Mouse (Mus musculus) fat pad, adult 2 months (tissue): Measurements from ENCODE around the gene Sumf1.

Experiments
- DNase-seq: peaks from one replicate; pipeline ENCODE4 v3.0.0-alpha.2; 2011; ENCODE audit warnings: low read depth, low spot score; ENCODE audit errors: extremely low read depth

Sumf1 gene

GRCm38 (mm10) chr6:108206914-108207566 lies 21.7 kb upstream of the Sumf1 start:
- no peak for DNase-seq

- DNase-seq, result no peak
Observed at GRCm38 (mm10) chr6:108206145-108206544, 20.8 kb upstream of the Sumf1 start.

DNA sequence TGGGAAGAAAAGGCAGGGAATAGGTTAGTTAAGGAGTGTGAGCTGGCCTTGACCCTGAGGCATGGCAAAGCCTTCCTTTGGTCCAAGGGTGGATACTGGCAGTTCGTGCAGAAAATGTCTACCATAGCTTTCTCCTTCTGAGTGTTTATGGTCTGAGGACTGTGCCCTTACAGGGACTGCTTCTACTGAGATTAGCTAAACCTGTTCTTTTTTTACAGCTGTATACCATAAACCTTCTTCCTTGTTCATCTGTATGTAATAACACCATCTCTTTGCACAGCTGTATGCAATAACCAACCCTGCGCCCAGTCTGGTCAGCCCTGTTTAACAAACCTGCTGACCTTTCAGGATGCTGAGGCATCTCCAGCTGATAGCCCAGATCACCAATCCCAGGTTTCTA lies 18.9 kb upstream of the Sumf1 start:
- DNase-seq, result no peak

GRCm38 (mm10) chr6:108198286-108198685 lies 12.9 kb upstream of the Sumf1 start:
- DNase-seq, result no peak

- DNase-seq, result no peak
Observed at GRCm38 (mm10) chr6:108197117-108197516, 11.7 kb upstream of the Sumf1 start.

DNA sequence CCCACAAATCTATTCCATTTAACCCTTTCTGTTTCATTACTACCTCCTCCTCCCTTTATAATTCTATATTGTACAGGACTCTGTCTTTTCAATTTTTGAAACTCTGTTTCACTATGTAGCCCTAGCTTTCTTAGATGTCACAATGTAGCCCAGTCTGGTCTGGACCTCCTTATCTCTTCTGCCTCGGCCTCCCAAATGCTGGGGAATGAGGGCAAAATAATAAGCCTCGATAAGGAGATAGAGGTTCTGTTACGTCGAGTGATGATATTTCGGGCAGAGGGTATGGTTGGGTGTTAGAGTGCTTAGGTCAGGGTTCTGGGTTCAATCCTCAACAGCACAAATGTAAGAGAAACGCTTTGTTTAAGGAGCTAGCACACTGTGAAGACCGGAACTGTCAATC lies 11.3 kb upstream of the Sumf1 start:
- no peak for DNase-seq

- DNase-seq, result no peak
Observed at GRCm38 (mm10) chr6:108192632-108193031, 7.2 kb upstream of the Sumf1 start.

- no peak for DNase-seq
Observed at GRCm38 (mm10) chr6:108190690-108191089, 5.3 kb upstream of the Sumf1 start.

GRCm38 (mm10) chr6:108185685-108186009 lies 265 bp upstream of the Sumf1 start:
- DNase-seq, result no peak

GRCm38 (mm10) chr6:108179087-108179486 lies 6.3 kb downstream of the Sumf1 start:
- DNase-seq, result no peak

GRCm38 (mm10) chr6:108174181-108174580 lies 11.2 kb downstream of the Sumf1 start:
- DNase-seq, result no peak

DNA sequence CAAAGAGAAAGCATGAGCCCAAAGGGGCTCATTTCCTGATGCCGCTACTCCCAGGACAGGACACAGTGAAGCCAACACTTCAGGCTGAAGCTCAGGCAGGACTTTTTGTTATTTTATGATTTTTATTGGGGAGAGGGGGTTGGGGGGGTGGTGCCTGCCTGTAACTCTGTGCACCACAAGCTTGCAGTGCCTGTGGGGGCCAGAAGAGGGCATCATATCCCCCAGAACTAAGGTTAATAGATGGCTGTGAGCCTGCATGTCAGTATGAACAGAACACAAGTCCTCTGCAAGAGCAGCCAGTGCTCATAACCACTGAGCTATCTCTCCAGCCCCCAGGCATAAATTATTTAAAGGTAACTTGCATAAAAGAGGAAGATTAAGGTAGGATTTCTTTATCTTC lies 13.2 kb downstream of the Sumf1 start:
- DNase-seq, result no peak

DNA sequence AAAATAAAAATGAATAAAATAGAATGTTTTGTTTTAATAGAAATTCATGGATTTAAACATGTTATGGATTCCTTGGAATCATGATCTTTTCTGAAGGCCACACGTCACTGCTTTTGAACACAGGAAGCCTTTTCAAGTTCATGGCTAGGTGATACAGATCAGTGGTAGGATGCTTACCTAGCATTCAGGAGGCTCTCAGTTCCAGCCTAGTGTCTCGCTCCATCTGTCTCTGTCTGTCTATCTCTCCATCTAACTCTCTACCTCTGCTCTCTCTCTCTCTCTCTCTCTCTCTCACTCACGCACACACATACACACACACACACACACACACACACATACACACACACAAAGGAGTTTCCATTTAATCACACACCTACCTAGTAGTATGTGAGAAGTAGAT lies 15.9 kb downstream of the Sumf1 start:
- DNase-seq, result no peak

DNA sequence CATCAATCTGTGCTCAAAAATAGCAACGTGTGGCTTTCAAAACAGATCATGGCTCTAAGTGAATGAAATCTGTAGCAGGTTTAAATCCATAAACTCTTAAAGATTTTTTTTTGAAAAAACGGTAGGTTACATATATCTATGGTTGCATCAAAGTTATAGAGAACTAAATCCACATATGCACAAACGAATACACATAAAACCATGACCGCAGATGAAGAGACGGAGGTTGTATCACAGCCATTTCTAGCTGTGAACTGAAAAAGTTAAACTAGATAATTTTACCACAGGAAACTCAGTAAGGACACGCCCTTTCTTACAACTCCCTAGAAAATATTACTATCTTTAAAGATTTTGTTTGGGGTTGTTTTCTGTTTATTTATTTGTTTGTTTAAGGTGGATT lies 16.7 kb downstream of the Sumf1 start:
- no peak for DNase-seq

GRCm38 (mm10) chr6:108167946-108168680 lies 17.3 kb downstream of the Sumf1 start:
- no peak for DNase-seq

DNA sequence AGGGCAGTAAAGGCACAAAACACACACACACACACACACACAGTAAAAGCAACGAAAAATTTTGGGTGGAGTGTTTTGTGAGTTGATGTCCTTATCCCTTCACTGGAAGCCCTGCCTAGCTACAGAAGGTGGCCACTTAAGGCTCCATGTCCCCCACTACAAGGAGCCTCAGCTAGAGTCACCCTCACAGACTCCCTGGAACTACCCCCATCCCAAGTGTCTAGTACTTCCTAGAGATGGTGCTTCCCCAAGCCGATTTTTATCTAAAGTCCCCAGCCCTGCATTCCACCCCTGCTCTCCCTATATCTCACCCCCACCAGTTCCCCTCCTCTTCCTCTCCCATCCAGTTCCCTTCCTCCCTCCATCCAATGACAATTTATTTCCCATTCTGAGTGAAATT lies 19.8 kb downstream of the Sumf1 start:
- DNase-seq, result no peak

GRCm38 (mm10) chr6:108164935-108165334 lies 20.4 kb downstream of the Sumf1 start:
- DNase-seq, result peak; percentile 13

DNA sequence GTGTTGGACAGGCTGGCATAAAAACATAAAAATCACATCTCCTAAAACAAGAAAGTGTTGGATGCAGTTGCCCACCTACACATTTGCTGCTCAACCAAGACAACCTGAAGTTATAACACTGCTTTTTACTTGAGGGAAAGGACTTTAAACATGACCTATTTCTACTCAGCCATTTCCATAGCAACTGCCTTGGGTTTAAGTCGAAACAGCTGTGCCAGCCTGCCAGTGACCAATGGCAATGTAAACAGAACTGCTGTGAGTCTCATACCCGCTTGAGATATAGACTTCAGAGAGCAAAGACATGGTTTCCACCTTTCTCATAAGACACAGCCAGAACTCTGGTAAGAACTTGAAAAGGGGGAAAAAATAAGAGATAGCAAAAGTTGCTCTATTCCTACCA lies 24.8 kb downstream of the Sumf1 start:
- DNase-seq, result no peak

- no peak for DNase-seq
Observed at GRCm38 (mm10) chr6:108156881-108157280, 28.5 kb downstream of the Sumf1 start.

- DNase-seq, result no peak
Observed at GRCm38 (mm10) chr6:108154243-108154642, 31.1 kb downstream of the Sumf1 start.

DNA sequence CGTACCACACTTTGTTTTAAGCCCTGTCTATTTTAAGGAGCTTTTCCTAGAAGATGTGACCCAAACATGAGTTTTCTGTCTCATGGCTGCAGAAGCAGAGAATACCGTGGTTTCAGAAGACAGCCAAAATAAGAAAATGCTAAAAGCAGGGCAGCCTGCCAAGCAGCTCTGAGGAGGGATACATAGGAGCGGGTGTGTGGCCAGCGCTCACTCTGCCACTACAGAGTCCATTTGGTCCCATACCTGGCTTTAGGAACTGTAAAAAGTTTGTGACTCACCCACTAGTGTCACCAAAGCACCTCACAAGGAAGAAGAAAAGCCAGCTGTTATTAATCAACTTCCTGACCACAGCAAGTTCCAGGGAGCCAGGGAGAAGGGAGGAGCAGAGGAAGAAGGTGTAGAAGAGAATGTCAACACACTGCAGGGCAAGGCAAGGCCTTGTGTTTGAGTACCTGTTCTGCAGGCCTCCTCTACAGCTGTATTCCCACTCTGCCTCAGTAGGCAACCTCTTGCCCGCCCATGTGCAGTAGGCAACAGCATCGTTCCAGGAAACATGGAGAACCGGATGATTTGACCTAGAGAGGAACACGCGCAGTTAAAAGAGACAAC lies 32.6 kb downstream of the Sumf1 start:
- DNase-seq, result no peak

GRCm38 (mm10) chr6:108152081-108152480 lies 33.3 kb downstream of the Sumf1 start:
- DNase-seq, result no peak
